Mouse (Mus musculus): ENCODE data around the gene Serpine1.

Gene Serpine1

GRCm38 (mm10) chr5:137054873-137055272 is 17.2 kb downstream of the Serpine1 start:
- no peak for DNase-seq (ENCODE audit: low spot score)

- DNase-seq (ENCODE audit: low spot score), result no peak
Measured at GRCm38 (mm10) chr5:137054299-137054698, 17.8 kb downstream of the Serpine1 start.

GRCm38 (mm10) chr5:137051914-137052505 is 20.1 kb downstream of the Serpine1 start:
- DNase-seq (ENCODE audit: low spot score), result no peak

GRCm38 (mm10) chr5:137051125-137051524 is 20.9 kb downstream of the Serpine1 start:
- DNase-seq (ENCODE audit: low spot score), result no peak

- no peak for DNase-seq (ENCODE audit: low spot score)
Measured at GRCm38 (mm10) chr5:137046991-137047390, 25.1 kb downstream of the Serpine1 start.

GRCm38 (mm10) chr5:137046324-137046718 is 25.7 kb downstream of the Serpine1 start:
- no peak for DNase-seq (ENCODE audit: low spot score)

- DNase-seq (ENCODE audit: low spot score), result peak; percentile 95
Measured at GRCm38 (mm10) chr5:137045402-137046323, 26.4 kb downstream of the Serpine1 start, which contains the start of gene Ap1s1. Ap1s1 (minus strand) TSS chr5:137046135.

GRCm38 (mm10) chr5:137043997-137044396 is 28.1 kb downstream of the Serpine1 start:
- DNase-seq (ENCODE audit: low spot score), result no peak

- no peak for DNase-seq (ENCODE audit: low spot score)
Measured at GRCm38 (mm10) chr5:137041442-137041841, 30.6 kb downstream of the Serpine1 start.

GRCm38 (mm10) chr5:137039453-137039852 is 32.6 kb downstream of the Serpine1 start:
- no peak for DNase-seq (ENCODE audit: low spot score)

- no peak for DNase-seq (ENCODE audit: low spot score)
Measured at GRCm38 (mm10) chr5:137036211-137036610, 35.9 kb downstream of the Serpine1 start.

- peak; percentile 49 for DNase-seq (ENCODE audit: low spot score)
Measured at GRCm38 (mm10) chr5:137032641-137033074, 39.4 kb downstream of the Serpine1 start.

- DNase-seq (ENCODE audit: low spot score), result no peak
Measured at GRCm38 (mm10) chr5:137032033-137032421, 40.0 kb downstream of the Serpine1 start.

- no peak for DNase-seq (ENCODE audit: low spot score)
Measured at GRCm38 (mm10) chr5:137031076-137032032, 40.7 kb downstream of the Serpine1 start.

- no peak for DNase-seq (ENCODE audit: low spot score)
Measured at GRCm38 (mm10) chr5:137030416-137030810, 41.7 kb downstream of the Serpine1 start.

GRCm38 (mm10) chr5:137029643-137030415 is 42.2 kb downstream of the Serpine1 start:
- peak; percentile 97 for DNase-seq (ENCODE audit: low spot score)

GRCm38 (mm10) chr5:137029273-137029585 is 42.8 kb downstream of the Serpine1 start:
- no peak for DNase-seq (ENCODE audit: low spot score)

- no peak for DNase-seq (ENCODE audit: low spot score)
Measured at GRCm38 (mm10) chr5:137028561-137029272, 43.4 kb downstream of the Serpine1 start.

- DNase-seq (ENCODE audit: low spot score), result no peak
Measured at GRCm38 (mm10) chr5:137026092-137026491, 46.0 kb downstream of the Serpine1 start, which contains the start of gene Vgf. Vgf (plus strand) TSS chr5:137026392.

GRCm38 (mm10) chr5:137025132-137025531 is 46.9 kb downstream of the Serpine1 start:
- DNase-seq (ENCODE audit: low spot score), result peak; percentile 62

- no peak for DNase-seq (ENCODE audit: low spot score)
Measured at GRCm38 (mm10) chr5:137024318-137024717, 47.8 kb downstream of the Serpine1 start.

Measured in ovary, postnatal 10 days (tissue).